Mouse (Mus musculus): ENCODE measurements around the gene Insr.
"Not testable (repeated sequence)": the region's sequence is repeated elsewhere in the genome, so short reads cannot be mapped to it uniquely, and the experiment has no call there.

Gene Insr

GRCm38 (mm10) chr8:3278934-3279720 is at the start of gene Insr:
Insr (minus strand) TSS chr8:3279617.
- peak; percentile 96 for DNase-seq

GRCm38 (mm10) chr8:3327538-3328245 is 48.3 kb upstream of the Insr start:
- peak; percentile 54 for DNase-seq

- no peak for DNase-seq
Observed at GRCm38 (mm10) chr8:3327056-3327455, 47.6 kb upstream of the Insr start.

- DNase-seq: no peak
Observed at GRCm38 (mm10) chr8:3324253-3324652, 44.8 kb upstream of the Insr start.

GRCm38 (mm10) chr8:3319267-3319666 is 39.9 kb upstream of the Insr start:
- not testable (repeated sequence) for DNase-seq

- DNase-seq: no peak
Observed at GRCm38 (mm10) chr8:3316585-3316984, 37.2 kb upstream of the Insr start.

- no peak for DNase-seq
Observed at GRCm38 (mm10) chr8:3314345-3314744, 34.9 kb upstream of the Insr start.

GRCm38 (mm10) chr8:3313843-3314242 is 34.4 kb upstream of the Insr start:
- no peak for DNase-seq

- DNase-seq: not testable (repeated sequence)
Observed at GRCm38 (mm10) chr8:3313417-3313816, 34.0 kb upstream of the Insr start.

GRCm38 (mm10) chr8:3311482-3311881 is 32.1 kb upstream of the Insr start:
- no peak for DNase-seq

- DNase-seq: no peak
Observed at GRCm38 (mm10) chr8:3309636-3310035, 30.2 kb upstream of the Insr start.

GRCm38 (mm10) chr8:3308205-3308800 is 28.9 kb upstream of the Insr start:
- not testable (repeated sequence) for DNase-seq

- DNase-seq: no peak
Observed at GRCm38 (mm10) chr8:3302131-3302530, 22.7 kb upstream of the Insr start.

GRCm38 (mm10) chr8:3299322-3299721 is 19.9 kb upstream of the Insr start:
- no peak for DNase-seq

GRCm38 (mm10) chr8:3285824-3286223 is 6.4 kb upstream of the Insr start:
- DNase-seq: no peak

GRCm38 (mm10) chr8:3284656-3285055 is 5.2 kb upstream of the Insr start:
- DNase-seq: no peak

GRCm38 (mm10) chr8:3281296-3281695 is 1.9 kb upstream of the Insr start:
- no peak for DNase-seq

- DNase-seq: peak; percentile 23
Observed at GRCm38 (mm10) chr8:3280266-3280910, 971 bp upstream of the Insr start.

- no peak for DNase-seq
Observed at GRCm38 (mm10) chr8:3279721-3280077, 282 bp upstream of the Insr start.

- DNase-seq: peak; percentile 15
Observed at GRCm38 (mm10) chr8:3278181-3278820, 1.1 kb downstream of the Insr start.

GRCm38 (mm10) chr8:3277266-3277665 is 2.2 kb downstream of the Insr start:
- no peak for DNase-seq

GRCm38 (mm10) chr8:3276009-3276408 is 3.4 kb downstream of the Insr start:
- DNase-seq: no peak

GRCm38 (mm10) chr8:3275189-3275588 is 4.2 kb downstream of the Insr start:
- DNase-seq: no peak
